Mouse (Mus musculus) megakaryocyte-erythroid progenitor cell, adult 5-6 weeks (primary cell): ENCODE results near the gene Acbd4. TPM values are rescaled to one million over a fixed set of nuclear protein-coding genes. Genes with fewer than 3 reads are reported as not detected.

ENCODE experiments used
- ATAC-seq: replicated peaks from 2 replicates; pipeline ENCODE4 v1.8.0; 2016; ENCODE audit warnings: mild to moderate bottlenecking, inconsistent platforms; ENCODE audit not compliant: severe bottlenecking, poor library complexity, low FRiP score, low TSS enrichment
- total RNA-seq, 2 experiments: library from RNA; stranded (forward) in 1 of 2; stranded (reverse) in 1 of 2; fragments of 200-1000, 215-1000 nt in 1 of 2; fragments of >200 nt in 1 of 2; fragmentation: Nextera tagmentation in 1 of 2; gene quantifications; 2 replicates each; pipeline ENCODE4 v1.2.3; 2014 to 2017

The Acbd4 gene
- total RNA-seq, 2 experiments from 2014 or later, result 10.8 to 15.5 TPM

GRCm38 (mm10) chr11:103111301-103111700 is 9.8 kb downstream of the Acbd4 start:
- no peak for ATAC-seq

GRCm38 (mm10) chr11:103111881-103112551 is 10.5 kb downstream of the Acbd4 start:
- no peak for ATAC-seq

GRCm38 (mm10) chr11:103112552-103112912 is 11.1 kb downstream of the Acbd4 start:
- no peak for ATAC-seq

GRCm38 (mm10) chr11:103113005-103113404 is 11.5 kb downstream of the Acbd4 start:
- ATAC-seq, result no peak

GRCm38 (mm10) chr11:103113771-103114170 is 12.3 kb downstream of the Acbd4 start:
- ATAC-seq, result no peak

GRCm38 (mm10) chr11:103114270-103114943 is 12.9 kb downstream of the Acbd4 start:
- no peak for ATAC-seq

- peak; percentile 55 for ATAC-seq
These were observed 13.9 kb downstream of the Acbd4 start for GRCm38 (mm10) chr11:103115163-103116007.

GRCm38 (mm10) chr11:103116008-103116818 is 14.7 kb downstream of the Acbd4 start, which contains the start of gene Hexim1:
Gene Hexim1 (plus strand): TSS chr11:103116231.
- peak; percentile 89 for ATAC-seq

- peak; percentile 36 for ATAC-seq
These were observed 15.6 kb downstream of the Acbd4 start for GRCm38 (mm10) chr11:103116959-103117590.

GRCm38 (mm10) chr11:103117591-103118009 is 16.1 kb downstream of the Acbd4 start:
- ATAC-seq, result no peak

GRCm38 (mm10) chr11:103118866-103119265 is 17.4 kb downstream of the Acbd4 start:
- ATAC-seq, result no peak

GRCm38 (mm10) chr11:103119609-103120008 is 18.1 kb downstream of the Acbd4 start:
- no peak for ATAC-seq

GRCm38 (mm10) chr11:103120315-103120714 is 18.8 kb downstream of the Acbd4 start:
- ATAC-seq, result no peak

GRCm38 (mm10) chr11:103131701-103132575 is 30.5 kb downstream of the Acbd4 start, which contains the start of gene Hexim2:
Gene Hexim2 (plus strand): TSS chr11:103132429.
- ATAC-seq, result peak; percentile 8; the same call in 1 of the 2 replicates

- peak; percentile 83 for ATAC-seq
These were observed 31.3 kb downstream of the Acbd4 start for GRCm38 (mm10) chr11:103132576-103133455.

- no peak for ATAC-seq
These were observed 32.1 kb downstream of the Acbd4 start for GRCm38 (mm10) chr11:103133456-103134185.
